Mouse (Mus musculus) hindbrain, postnatal 0 days (tissue): ENCODE measurements around the gene Zmynd8. TPM values are rescaled to one million over a fixed set of nuclear protein-coding genes. Genes with fewer than 3 reads are reported as not detected.

Experiments
- ATAC-seq: fragments of 200-750 bp; cut with Nextera tagmentation; 2 replicates; pipeline ENCODE4 v1.8.0; 2017; ENCODE audit warnings: mild to moderate bottlenecking, moderate TSS enrichment, moderate library complexity
- DNase-seq: peaks from one replicate; pipeline ENCODE4 v3.0.0-alpha.2; 2015; ENCODE audit warnings: low spot score
- H3K27ac ChIP-seq: fragments of 300-500 bp; sonication (generic); 2 replicates; pipeline ENCODE4 v1.5.1; 2014; ENCODE audit warnings: mild to moderate bottlenecking
- H3K27me3 ChIP-seq: fragments of 300-500 bp; sonication (generic); 2 replicates; pipeline ENCODE4 v1.6.1; 2014; ENCODE audit warnings: low read length, mixed read lengths; ENCODE audit not compliant: insufficient read depth
- H3K36me3 ChIP-seq: fragments of 300-500 bp; sonication (generic); 2 replicates; pipeline ENCODE4 v1.6.1; 2014; ENCODE audit warnings: low read length, mixed read lengths; ENCODE audit not compliant: insufficient read depth
- H3K4me1 ChIP-seq: fragments of 300-500 bp; sonication (generic); 2 replicates; pipeline ENCODE4 v1.6.1; 2014; ENCODE audit warnings: antibody characterized with exemption, low read length, mixed read lengths; ENCODE audit not compliant: insufficient read depth
- H3K4me2 ChIP-seq: fragments of 300-500 bp; sonication (generic); 2 replicates; pipeline ENCODE4 v1.6.1; 2014; ENCODE audit warnings: low read depth, mild to moderate bottlenecking, low read length, moderate library complexity, mixed read lengths
- H3K4me3 ChIP-seq: fragments of 300-500 bp; sonication (generic); 2 replicates; pipeline ENCODE4 v1.5.1; 2014; ENCODE audit warnings: low read length
- H3K9ac ChIP-seq: fragments of 300-500 bp; sonication (generic); replicated peaks from 2 replicates; pipeline ENCODE4 v1.6.1; 2014; ENCODE audit warnings: mild to moderate bottlenecking, low read length, moderate library complexity, mixed read lengths
- H3K9me3 ChIP-seq: fragments of 300-500 bp; sonication (generic); 2 replicates; pipeline ENCODE4 v1.6.1; 2016; ENCODE audit warnings: low read length, mixed read lengths
- CTCF ChIP-seq: IDR thresholded peaks from 2 replicates; pipeline ENCODE4 v1.5.1; 2016; ENCODE audit warnings: antibody characterized with exemption, control low read depth, low read depth
- WGBS: fragments of 180-500 bp; shearing (Covaris S2); extraction: QIAGEN DNeasy Blood & Tissue Kit; methylation state at CpG from one replicate; pipeline ENCODE4 v1.1.7; 2014; 5-methylcytosine and 5-hydroxymethylcytosine counted together
- polyA plus RNA-seq: library from polyadenylated mRNA; unstranded; fragments of >200 nt; fragmentation: Nextera tagmentation; extraction: Ambion mirVana; gene quantifications from 2 replicates; pipeline ENCODE4 v1.2.1, GENCODE M21; 2015
- total RNA-seq: library from RNA; depleted of rRNA; stranded (reverse); fragments of >200 nt; gene quantifications from 2 replicates; pipeline ENCODE4 v1.2.3, GENCODE M21; 2014

The Zmynd8 gene
- total and polyA plus RNA-seq, 2 experiments from 2014 or later = 46.8 to 53.0 TPM

DNA sequence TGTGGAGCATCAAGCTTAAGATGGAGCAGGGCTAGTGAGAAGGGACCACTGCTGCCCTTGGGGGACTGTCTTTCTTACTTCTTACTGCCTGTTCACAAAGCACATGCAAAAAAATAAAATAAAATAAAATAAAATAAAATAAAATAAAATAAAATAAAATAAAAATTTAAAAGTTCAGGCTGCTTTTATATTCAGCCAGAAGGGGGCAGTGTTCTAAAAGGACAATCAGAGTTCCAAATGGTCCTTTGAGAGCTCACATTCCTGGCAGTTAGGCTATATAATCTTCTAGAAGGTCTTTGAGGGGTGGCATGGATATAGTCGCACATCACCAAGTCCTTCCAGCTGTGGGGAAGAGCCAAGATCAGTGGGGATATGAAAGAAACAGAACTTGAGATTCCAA is 112.3 kb downstream of the Zmynd8 start:
- Histone ChIP-seq H3K9ac (no peak overlapping the region), H3K27ac (no peak overlapping the region), H3K27me3 (no peaks in the 10 kb centered on the region), H3K4me3 (no peak overlapping the region), H3K4me1 (peaks cover 5% of the 10 kb centered on the region), H3K4me2 (no peak overlapping the region), H3K9me3 (no peaks in the 10 kb centered on the region), H3K36me3 (peaks cover 44% of the 10 kb centered on the region)
- DNase-seq (peak; percentile 62), ATAC-seq (no peak)
- 66% methylated on average over 1 of the region's 1 CpGs for WGBS
- TF ChIP-seq CTCF = peak; percentile 58

GRCm38 (mm10) chr2:165785312-165786036 is 113.3 kb downstream of the Zmynd8 start:
- no peaks in the 10 kb centered on the region for H3K9me3 ChIP-seq
- no peak for DNase-seq
- H3K4me2 ChIP-seq = no peak overlapping the region
- H3K27me3 ChIP-seq = no peaks in the 10 kb centered on the region
- no peaks in the 10 kb centered on the region for H3K4me1 ChIP-seq
- ATAC-seq = no peak
- no peak overlapping the region for H3K4me3 ChIP-seq
- H3K27ac ChIP-seq = no peak overlapping the region
- 86% methylated on average over 20 of the region's 20 CpGs for WGBS
- no peak for TF ChIP-seq CTCF
- H3K36me3 ChIP-seq = peaks cover 44% of the 10 kb centered on the region
- no peak overlapping the region for H3K9ac ChIP-seq

DNA sequence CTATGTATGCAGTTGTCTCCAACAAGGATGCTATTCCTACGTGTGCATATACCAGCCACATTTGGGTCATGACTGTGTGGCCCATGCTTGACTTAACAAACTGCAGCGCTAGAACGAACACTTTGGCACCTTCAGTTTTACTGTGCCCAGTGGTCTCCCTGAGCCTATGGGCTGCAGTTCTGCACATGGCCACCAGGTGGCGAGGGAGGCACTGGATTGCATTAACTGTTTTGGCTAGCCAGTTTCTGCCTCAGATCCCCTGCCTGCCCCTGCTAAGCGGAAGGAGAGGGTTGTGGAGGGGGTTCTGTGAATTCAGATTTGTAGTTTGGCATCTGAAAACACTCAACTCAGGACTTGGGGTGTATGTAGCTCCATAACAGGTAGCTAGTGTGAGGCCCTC is 116.5 kb downstream of the Zmynd8 start:
- Histone ChIP-seq H3K9ac (no peak overlapping the region), H3K4me1 (no peaks in the 10 kb centered on the region), H3K36me3 (peaks cover 25% of the 10 kb centered on the region), H3K4me2 (no peak overlapping the region), H3K4me3 (no peak overlapping the region), H3K27ac (peak overlapping the region; percentile 17; the same call in 1 of the 2 replicates), H3K27me3 (no peaks in the 10 kb centered on the region), H3K9me3 (no peaks in the 10 kb centered on the region)
- WGBS = 30% methylated on average over 5 of the region's 5 CpGs
- peak; percentile 92 for DNase-seq
- peak; percentile 48 for ATAC-seq
- TF ChIP-seq CTCF = peak; percentile 100

GRCm38 (mm10) chr2:165778927-165779326 is 119.9 kb downstream of the Zmynd8 start:
- DNase-seq (peak; percentile 95), ATAC-seq (peak; percentile 77)
- 23% methylated on average over 6 of the region's 6 CpGs for WGBS
- peak overlapping the region; percentile 72 for H3K27ac ChIP-seq
- H3K27me3 ChIP-seq = no peaks in the 10 kb centered on the region
- no peaks in the 10 kb centered on the region for H3K4me1 ChIP-seq
- H3K9ac ChIP-seq = no peak overlapping the region
- H3K36me3 ChIP-seq = 0 out of 2 replicates have a peak, but pooled peaks cover 6% of the 10 kb centered on the region
- no peaks in the 10 kb centered on the region for H3K9me3 ChIP-seq
- no peak overlapping the region for H3K4me3 ChIP-seq
- H3K4me2 ChIP-seq = no peak overlapping the region
- peak; percentile 98 for TF ChIP-seq CTCF

DNA sequence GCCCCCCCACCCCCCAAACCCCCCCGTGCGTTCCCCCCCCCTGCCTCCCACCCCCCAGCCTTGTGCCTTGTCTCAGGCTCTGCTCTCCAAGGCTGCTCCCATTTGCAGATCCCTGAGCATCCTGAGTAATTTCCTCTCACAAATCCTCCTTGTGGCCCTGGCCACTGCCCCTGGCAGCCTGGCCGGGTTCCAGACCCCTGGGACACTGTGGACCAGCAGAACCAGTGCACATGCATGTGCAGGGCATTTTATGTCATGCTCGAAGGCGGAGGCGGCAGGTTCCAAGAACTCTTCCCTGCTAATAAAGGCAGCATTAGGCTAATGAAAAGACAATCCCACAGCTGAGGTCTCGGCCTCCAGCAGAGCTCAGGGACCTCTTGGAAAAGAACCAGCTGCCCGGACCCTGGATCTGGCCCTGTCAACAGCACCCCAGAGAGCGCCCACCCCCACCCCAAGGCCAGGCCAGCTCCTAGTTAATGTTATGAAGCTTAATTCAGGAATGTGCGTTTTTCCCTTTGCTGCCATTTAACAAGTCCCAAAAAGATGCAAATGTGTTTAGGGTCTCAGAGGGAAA is 129.4 kb downstream of the Zmynd8 start:
- Histone ChIP-seq H3K9ac (no peak overlapping the region), H3K4me3 (no peak overlapping the region), H3K9me3 (no peaks in the 10 kb centered on the region), H3K4me1 (no peaks in the 10 kb centered on the region), H3K36me3 (no peaks in the 10 kb centered on the region), H3K27me3 (no peaks in the 10 kb centered on the region), H3K4me2 (no peak overlapping the region), H3K27ac (no peak overlapping the region)
- 18% methylated on average over 9 of the region's 10 CpGs for WGBS
- ATAC-seq = peak; percentile 51; the same call in 1 of the 2 replicates
- peak; percentile 50 for DNase-seq
- no peak for TF ChIP-seq CTCF

DNA sequence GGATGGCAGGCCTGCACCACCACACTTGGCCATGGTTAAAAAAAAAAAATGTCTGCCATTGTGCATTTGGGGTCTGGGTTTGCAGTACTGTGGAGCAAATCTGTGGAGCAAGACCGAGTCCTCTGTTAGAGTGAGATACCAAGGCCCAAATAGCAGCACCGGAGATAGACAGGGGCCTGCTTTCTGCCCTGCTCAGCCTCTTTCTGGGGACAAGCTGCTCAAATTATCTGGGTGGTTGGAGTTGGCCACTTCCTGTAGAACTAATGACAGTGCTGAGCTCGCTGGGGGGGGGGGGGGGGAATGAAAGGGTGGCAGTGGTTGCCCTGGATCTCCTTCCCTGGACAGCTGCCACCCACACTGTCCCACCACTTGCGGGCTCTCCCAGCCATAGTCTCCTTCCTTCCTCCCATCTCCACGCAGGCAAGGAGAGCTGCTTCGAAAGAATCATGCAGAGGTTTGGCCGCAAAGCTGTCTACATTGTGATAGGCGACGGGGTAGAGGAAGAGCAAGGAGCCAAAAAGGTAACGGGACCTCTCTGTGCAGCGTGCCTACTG is 129.9 kb downstream of the Zmynd8 start:
- Histone ChIP-seq H3K36me3 (no peaks in the 10 kb centered on the region), H3K4me1 (no peaks in the 10 kb centered on the region), H3K9me3 (no peaks in the 10 kb centered on the region), H3K27me3 (no peaks in the 10 kb centered on the region), H3K4me3 (no peak overlapping the region), H3K9ac (no peak overlapping the region), H3K4me2 (no peak overlapping the region), H3K27ac (no peak overlapping the region)
- no peak; the same call in 1 of the 2 replicates for ATAC-seq
- peak; percentile 13 for DNase-seq
- TF ChIP-seq CTCF = no peak
- WGBS = 33% methylated on average over 10 of the region's 11 CpGs
